In genomic region chr3:6004423-6004822, GRCm38 (mm10) we compare ENCODE assay signal across 19 mouse cellular contexts.
DNase-seq lines count a peak whose midpoint lies in the region; ATAC-seq and TF ChIP-seq lines count a peak whose summit lies in the region.
"Had no signal": no experiment of that assay in that cellular context is flagged by ENCODE, and none has a peak within 500 bp of the region (broad histone marks: within the 10 kb centered on the region; RNA-seq: fewer than 3 reads in every experiment).

No protein-coding gene starts in this region.

- TF ChIP-seq POLR2A in brain, embryonic 14.5 days (IDR thresholded peaks at IDR 0.05; ENCODE audit: borderline replicate concordance, extremely low read depth, insufficient read depth, insufficient read length, poor library complexity, severe bottlenecking) = no peak

- H3K27me3 ChIP-seq in forebrain, embryonic 16.5 days (replicated peaks; ENCODE audit: control insufficient read depth, insufficient read depth, low read length) = no peaks in the 10 kb centered on the region
- H3K27me3 ChIP-seq in forebrain, embryonic 13.5 days = no peaks in the 10 kb centered on the region
- H3K27me3 ChIP-seq: hindbrain, embryonic 12.5 days; hindbrain, embryonic 15.5 days had no signal

- H3K36me3 ChIP-seq in forebrain, embryonic 16.5 days (ENCODE audit: control insufficient read depth, insufficient read depth) = no peaks in the 10 kb centered on the region
- H3K36me3 ChIP-seq in forebrain, embryonic 13.5 days (ENCODE audit: poor library complexity, severe bottlenecking) = no peaks in the 10 kb centered on the region
- H3K36me3 ChIP-seq: forebrain, embryonic 10.5 days; hindbrain, embryonic 12.5 days; hindbrain, embryonic 15.5 days had no signal

- H3K27ac ChIP-seq in forebrain, embryonic 16.5 days (ENCODE audit: low read length) = no peak overlapping the region
- H3K27ac ChIP-seq in forebrain, embryonic 13.5 days = no peak overlapping the region
- H3K27ac ChIP-seq: forebrain, embryonic 10.5 days; hindbrain, embryonic 12.5 days; hindbrain, embryonic 15.5 days had no signal

- H3K9me3 ChIP-seq in forebrain, embryonic 16.5 days (ENCODE audit: control insufficient read depth, low read length) = no peaks in the 10 kb centered on the region
- H3K9me3 ChIP-seq in forebrain, embryonic 13.5 days (replicated peaks) = no peaks in the 10 kb centered on the region
- H3K9me3 ChIP-seq: forebrain, embryonic 10.5 days; hindbrain, embryonic 15.5 days had no signal

- WGBS in forebrain, embryonic 16.5 days = 63% methylated on average over 1 of the region's 1 CpGs
- WGBS in forebrain, embryonic 13.5 days = 90% methylated on average over 1 of the region's 1 CpGs

- TF ChIP-seq CTCF in brain, embryonic 14.5 days (IDR thresholded peaks at IDR 0.05; ENCODE audit: borderline replicate concordance, extremely low read depth, insufficient read depth, insufficient read length) = no peak

- H3K4me1 ChIP-seq in forebrain, embryonic 16.5 days (replicated peaks; ENCODE audit: control insufficient read depth, insufficient read depth, low read length) = no peaks in the 10 kb centered on the region
- H3K4me1 ChIP-seq in forebrain, embryonic 13.5 days = no peaks in the 10 kb centered on the region
- H3K4me1 ChIP-seq: forebrain, embryonic 10.5 days; hindbrain, embryonic 12.5 days; hindbrain, embryonic 15.5 days had no signal

- peak; percentile 51 to 63 for DNase-seq in cerebellum, postnatal 10 days
- no peak for DNase-seq in cerebellum, adult 8-10 months
- DNase-seq in 3T3-L1 (ENCODE audit: low read depth, low spot score) = peak; percentile 6
- peak; percentile 49 for DNase-seq in brain, embryonic 14.5 days (ENCODE audit: low read depth)
- no peak for DNase-seq in thymus, postnatal 36 days
- DNase-seq: adrenal gland, postnatal 14 days; cerebellum, adult 11-12 months; cerebellum, adult 9-10 months; gastrocnemius, postnatal 10 days; gastrocnemius, postnatal 36 days; kidney, adult 2 months had no signal

- no peak overlapping the region for H3K4me2 ChIP-seq in forebrain, embryonic 16.5 days (ENCODE audit: low read length)
- no peak overlapping the region for H3K4me2 ChIP-seq in forebrain, embryonic 13.5 days
- H3K4me2 ChIP-seq: heart, embryonic 11.5 days; hindbrain, embryonic 12.5 days; hindbrain, embryonic 15.5 days had no signal

- no peak overlapping the region for H3K4me3 ChIP-seq in forebrain, embryonic 16.5 days (replicated peaks; ENCODE audit: low read length)
- no peak overlapping the region for H3K4me3 ChIP-seq in forebrain, embryonic 13.5 days
- H3K4me3 ChIP-seq: forebrain, embryonic 10.5 days; hindbrain, embryonic 12.5 days; hindbrain, embryonic 15.5 days had no signal

- peak; percentile 75; the same call in 1 of the 2 replicates for ATAC-seq in forebrain, embryonic 16.5 days
- ATAC-seq in forebrain, embryonic 13.5 days = no peak; the same call in 1 of the 2 replicates
- ATAC-seq: CD4-positive, CD25-positive, alpha-beta regulatory T cell, adult 4 months; intestine, postnatal 0 days had no signal

- H3K9ac ChIP-seq in forebrain, embryonic 16.5 days (replicated peaks; ENCODE audit: low read depth, low read length) = no peak overlapping the region
- no peak overlapping the region for H3K9ac ChIP-seq in forebrain, embryonic 13.5 days
- H3K9ac ChIP-seq: hindbrain, embryonic 12.5 days; hindbrain, embryonic 15.5 days had no signal

Comparison
In these comparisons a context has a peak if more than half of its experiments do, and no peak if none do; other contexts are left out.
1. DNase-seq: peak in cerebellum, postnatal 10 days (2 of 2), 3T3-L1 (single experiment) and brain, embryonic 14.5 days (single experiment); none in cerebellum, adult 8-10 months (single experiment) and thymus, postnatal 36 days (0 of 2).